Mouse (Mus musculus): ENCODE data around the gene Sim1. TPM values are rescaled to one million over a fixed set of nuclear protein-coding genes. Genes with fewer than 3 reads are reported as not detected.

Gene Sim1
- not detected for total RNA-seq (2022)

GRCm38 (mm10) chr10:50894170-50894991 lies at the start of gene Sim1:
Gene Sim1 (plus strand): TSS chr10:50894754.
- DNase-seq = peak; percentile 50

- no peak for DNase-seq
Measured at GRCm38 (mm10) chr10:50868202-50868601, 26.4 kb upstream of the Sim1 start.

- no peak for DNase-seq
Measured at GRCm38 (mm10) chr10:50876952-50877351, 17.6 kb upstream of the Sim1 start.

GRCm38 (mm10) chr10:50881476-50882069 lies 13.0 kb upstream of the Sim1 start:
- no peak for DNase-seq

- no peak for DNase-seq
Measured at GRCm38 (mm10) chr10:50882366-50882765, 12.2 kb upstream of the Sim1 start.

GRCm38 (mm10) chr10:50886305-50886704 lies 8.2 kb upstream of the Sim1 start:
- DNase-seq = no peak

- DNase-seq = no peak
Measured at GRCm38 (mm10) chr10:50890621-50891020, 3.9 kb upstream of the Sim1 start.

GRCm38 (mm10) chr10:50891876-50892711 lies 2.5 kb upstream of the Sim1 start:
- DNase-seq = no peak

GRCm38 (mm10) chr10:50892751-50893320 lies 1.7 kb upstream of the Sim1 start:
- DNase-seq = no peak

- no peak for DNase-seq
Measured at GRCm38 (mm10) chr10:50893546-50893945, 1.0 kb upstream of the Sim1 start.

GRCm38 (mm10) chr10:50895091-50895790 lies 687 bp downstream of the Sim1 start:
- no peak for DNase-seq

GRCm38 (mm10) chr10:50895881-50896766 lies 1.6 kb downstream of the Sim1 start:
- DNase-seq = no peak

GRCm38 (mm10) chr10:50896767-50897390 lies 2.3 kb downstream of the Sim1 start:
- no peak for DNase-seq

GRCm38 (mm10) chr10:50897530-50898471 lies 3.2 kb downstream of the Sim1 start:
- DNase-seq = no peak

- no peak for DNase-seq
Measured at GRCm38 (mm10) chr10:50898621-50899020, 4.1 kb downstream of the Sim1 start.

- no peak for DNase-seq
Measured at GRCm38 (mm10) chr10:50899846-50900745, 5.5 kb downstream of the Sim1 start.

GRCm38 (mm10) chr10:50900746-50901600 lies 6.4 kb downstream of the Sim1 start:
- DNase-seq = no peak

Measured in adrenal gland, adult 8-10 months (tissue).